Mouse (Mus musculus) embryonic facial prominence, embryonic 14.5 days (tissue): Measurements from ENCODE around the gene Ccdc134. TPM values are rescaled to one million over a fixed set of nuclear protein-coding genes. Genes with fewer than 3 reads are reported as not detected.

Source experiments
- ATAC-seq: fragments of 200-750 bp; cut with Nextera tagmentation; 2 replicates; pipeline ENCODE4 v1.8.0; 2017; ENCODE audit warnings: low read depth, moderate number of reproducible peaks, moderate TSS enrichment
- DNase-seq: peaks from one replicate; pipeline ENCODE4 v3.0.0-alpha.2; 2015; ENCODE audit warnings: low spot score
- H3K27ac ChIP-seq: fragments of 300-500 bp; sonication (generic); replicated peaks from 2 replicates; pipeline ENCODE4 v1.5.1; 2014; ENCODE audit warnings: low read depth, mild to moderate bottlenecking, low read length, moderate library complexity
- H3K27me3 ChIP-seq: fragments of 300-500 bp; sonication (generic); replicated peaks from 2 replicates; pipeline ENCODE4 v1.6.1; 2014; ENCODE audit warnings: low read length; ENCODE audit not compliant: control insufficient read depth, insufficient read depth
- H3K36me3 ChIP-seq: fragments of 300-500 bp; sonication (generic); 2 replicates; pipeline ENCODE4 v1.6.1; 2014; ENCODE audit warnings: low read length, mixed read lengths; ENCODE audit not compliant: control insufficient read depth, insufficient read depth
- H3K4me1 ChIP-seq: fragments of 300-500 bp; sonication (generic); 2 replicates; pipeline ENCODE4 v1.6.1; 2014; ENCODE audit warnings: antibody characterized with exemption, low read length; ENCODE audit not compliant: control insufficient read depth, insufficient read depth
- H3K4me2 ChIP-seq: fragments of 300-500 bp; sonication (generic); 2 replicates; pipeline ENCODE4 v1.6.1; 2014; ENCODE audit warnings: low read depth, mild to moderate bottlenecking, low read length, moderate library complexity, mixed read lengths
- H3K4me3 ChIP-seq: fragments of 300-500 bp; sonication (generic); 2 replicates; pipeline ENCODE4 v1.5.1; 2014; ENCODE audit warnings: low read depth, mild to moderate bottlenecking, low read length
- H3K9ac ChIP-seq: fragments of 300-500 bp; sonication (generic); 2 replicates; pipeline ENCODE4 v1.6.1; 2014; ENCODE audit warnings: low read depth, mild to moderate bottlenecking, low read length, moderate library complexity, mixed read lengths
- H3K9me3 ChIP-seq: fragments of 300-500 bp; sonication (generic); 2 replicates; pipeline ENCODE4 v1.6.1; 2016; ENCODE audit warnings: low read length; ENCODE audit not compliant: control insufficient read depth
- whole genome bisulfite sequencing: fragments of 180-500 bp; shearing (Covaris S2); extraction: QIAGEN DNeasy Blood & Tissue Kit; methylation state at CpG from one replicate; pipeline ENCODE4 v1.1.7; 2014; 5-methylcytosine and 5-hydroxymethylcytosine counted together
- polyA plus RNA-seq: library from polyadenylated mRNA; unstranded; fragments of >200 nt; fragmentation: Nextera tagmentation; extraction: Ambion mirVana; gene quantifications from 2 replicates; pipeline ENCODE4 v1.2.1, GENCODE M21; 2014

Gene Ccdc134
- 29.6 and 30.2 TPM in 2 replicates for polyA plus RNA-seq

DNA sequence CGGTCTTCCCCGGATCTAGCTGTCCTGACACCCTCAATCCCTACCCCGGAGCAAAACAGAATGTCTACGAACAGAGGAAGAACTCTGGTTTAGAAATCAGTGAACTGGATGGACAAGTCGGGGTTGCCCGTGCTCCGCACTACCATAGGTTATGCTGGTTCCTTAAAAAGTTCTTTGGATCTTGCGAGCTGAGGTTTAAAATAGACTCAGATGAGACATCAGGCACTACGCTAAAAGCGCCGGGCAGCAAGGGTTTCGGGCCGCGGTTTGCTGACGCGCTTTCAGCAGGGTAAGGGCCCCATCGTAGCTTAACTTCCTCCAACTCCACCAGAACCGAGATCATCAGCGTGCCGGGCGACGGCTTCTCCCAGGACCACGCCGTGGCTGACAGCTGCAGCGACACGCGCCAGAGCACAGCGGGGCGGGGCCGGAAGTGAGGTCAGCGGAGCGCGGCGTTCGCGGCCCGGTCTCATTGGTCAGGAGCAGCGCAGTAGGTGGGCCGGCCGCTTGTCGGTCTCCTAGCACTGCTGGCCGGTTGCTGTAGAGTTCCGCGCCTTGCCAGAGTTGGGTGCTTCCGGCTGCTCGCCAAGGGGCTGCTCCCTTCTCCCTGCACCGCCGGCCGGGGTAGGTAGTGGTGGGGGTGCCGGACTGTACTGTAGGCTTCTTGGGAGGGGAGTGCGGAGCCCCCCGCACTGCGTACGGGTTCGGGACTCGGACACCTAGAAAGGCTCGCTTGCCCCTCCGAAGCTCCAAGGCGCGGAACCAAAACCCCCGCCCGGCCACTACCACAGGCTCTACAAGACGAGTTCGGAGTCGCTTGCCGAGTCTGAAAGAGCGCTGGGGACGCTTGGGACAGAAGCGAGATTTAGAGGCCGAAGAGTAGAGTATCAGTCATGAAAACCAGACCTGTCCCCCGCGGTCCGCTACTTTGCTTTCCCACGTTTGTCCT, at the start of gene Ccdc134:
Gene Ccdc134 (plus strand): TSS at position 497 of the 949 bp plus-strand sequence.
- peak; percentile 99 for ATAC-seq
- under 1% methylated on average over 63 of the region's 74 CpGs for WGBS
- peak within 1 kb of the TSS; percentile 81 for H3K4me3 ChIP-seq
- peaks cover 13% of the 10 kb centered on the region; the same call in 1 of the 2 replicates for H3K4me1 ChIP-seq
- no peaks in the 10 kb centered on the region for H3K27me3 ChIP-seq
- peak within 1 kb of the TSS; percentile 85 for H3K27ac ChIP-seq
- peak within 1 kb of the TSS; percentile 91 for H3K4me2 ChIP-seq
- peak within 1 kb of the TSS; percentile 83 for H3K9ac ChIP-seq
- 0 out of 2 replicates have a peak, but pooled peaks cover 6% of the 10 kb centered on the region for H3K36me3 ChIP-seq
- no peaks in the 10 kb centered on the region for H3K9me3 ChIP-seq
- peak; percentile 97 for DNase-seq

- no peaks in the 10 kb centered on the region for H3K36me3 ChIP-seq
- ATAC-seq (no peak), DNase-seq (peak; percentile 7)
- H3K4me1 ChIP-seq: no peaks in the 10 kb centered on the region
- no peak overlapping the region for H3K4me3 ChIP-seq
- no peaks in the 10 kb centered on the region for H3K27me3 ChIP-seq
- H3K27ac ChIP-seq: no peak overlapping the region
- no peaks in the 10 kb centered on the region for H3K9me3 ChIP-seq
- H3K4me2 ChIP-seq: no peak overlapping the region
- no peak overlapping the region for H3K9ac ChIP-seq
- 48% methylated on average over 10 of the region's 10 CpGs for WGBS
Observed at GRCm38 (mm10) chr15:82079883-82080282, 47.8 kb upstream of the Ccdc134 start.

DNA sequence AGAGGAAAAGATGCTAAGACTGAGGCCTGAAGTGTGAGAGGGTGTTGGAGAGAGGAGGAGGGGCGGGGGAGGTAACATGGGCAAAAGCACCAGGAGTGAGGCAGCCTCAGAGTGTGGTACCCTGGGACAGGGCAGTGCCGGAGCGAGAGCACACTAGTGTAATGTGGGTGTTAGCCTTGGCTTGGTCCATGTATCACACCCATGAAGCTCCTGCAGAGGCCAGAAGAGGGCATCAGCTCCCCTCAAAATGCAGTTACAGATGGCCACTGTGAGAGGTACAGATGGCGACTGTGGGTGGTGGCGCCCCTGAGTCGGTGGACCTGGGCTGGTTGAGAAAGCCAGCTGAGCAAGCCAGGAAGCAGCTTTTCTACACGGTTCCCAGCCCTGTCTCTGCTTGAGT, 46.6 kb upstream of the Ccdc134 start:
- no peaks in the 10 kb centered on the region for H3K9me3 ChIP-seq
- no peak overlapping the region for H3K27ac ChIP-seq
- ATAC-seq: peak; percentile 72
- no peak overlapping the region for H3K9ac ChIP-seq
- no peaks in the 10 kb centered on the region for H3K27me3 ChIP-seq
- no peaks in the 10 kb centered on the region for H3K36me3 ChIP-seq
- no peak overlapping the region for H3K4me2 ChIP-seq
- no peak overlapping the region for H3K4me3 ChIP-seq
- H3K4me1 ChIP-seq: no peaks in the 10 kb centered on the region
- 45% methylated on average over 5 of the region's 7 CpGs for WGBS
- peak; percentile 13 for DNase-seq

DNA sequence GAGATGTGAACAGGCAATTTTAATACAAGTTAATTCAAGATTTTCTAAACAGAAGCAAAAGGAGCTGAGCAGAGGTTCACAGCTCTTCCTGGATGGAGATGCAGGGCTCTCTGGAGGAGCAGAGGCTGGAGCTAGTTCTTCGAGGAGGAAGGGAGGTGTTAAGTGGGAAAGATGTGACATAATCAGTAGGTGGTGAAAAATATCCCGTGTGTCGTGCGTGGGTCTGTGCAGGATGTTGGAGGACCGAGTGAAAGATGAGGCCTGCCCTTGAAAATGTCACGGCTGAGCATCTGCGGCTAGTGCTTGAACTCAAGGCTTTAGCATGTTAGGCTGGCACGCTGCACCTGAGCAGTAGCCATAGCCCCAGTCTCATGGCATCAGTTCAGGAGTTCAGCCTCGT, 42.1 kb upstream of the Ccdc134 start:
- Histone ChIP-seq H3K4me3 (no peak overlapping the region), H3K36me3 (no peaks in the 10 kb centered on the region), H3K4me2 (no peak overlapping the region), H3K27me3 (no peaks in the 10 kb centered on the region), H3K27ac (no peak overlapping the region), H3K9me3 (no peaks in the 10 kb centered on the region), H3K9ac (no peak overlapping the region), H3K4me1 (no peaks in the 10 kb centered on the region)
- 82% methylated on average over 9 of the region's 9 CpGs for WGBS
- DNase-seq (no peak), ATAC-seq (no peak)

GRCm38 (mm10) chr15:82086131-82086530, 41.6 kb upstream of the Ccdc134 start:
- ATAC-seq: no peak
- Histone ChIP-seq H3K9me3 (no peaks in the 10 kb centered on the region), H3K4me3 (no peak overlapping the region), H3K27me3 (no peaks in the 10 kb centered on the region), H3K9ac (no peak overlapping the region), H3K4me1 (no peaks in the 10 kb centered on the region), H3K36me3 (no peaks in the 10 kb centered on the region), H3K27ac (no peak overlapping the region), H3K4me2 (no peak overlapping the region)
- no peak for DNase-seq
- WGBS: 75% methylated on average over 12 of the region's 12 CpGs

DNA sequence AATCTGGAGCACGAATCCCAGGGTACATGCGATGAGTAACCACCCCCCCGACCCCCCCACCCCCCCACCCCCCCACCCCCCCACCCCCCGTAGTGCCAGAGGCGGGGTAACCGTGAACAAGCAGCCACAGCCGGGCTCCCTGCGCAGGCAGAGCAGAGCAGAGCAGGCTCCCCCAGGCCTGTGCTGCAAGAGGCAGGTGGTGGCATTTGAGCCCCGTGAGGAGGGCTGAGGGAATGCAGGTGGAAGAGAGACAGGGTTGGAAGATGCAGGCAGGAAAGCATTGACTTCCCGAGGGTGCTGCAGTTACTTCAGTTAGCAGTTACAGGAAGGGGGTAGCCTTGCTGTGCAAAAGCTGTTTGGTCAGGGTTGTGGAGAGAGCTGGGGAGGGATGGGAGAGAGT, 40.5 kb upstream of the Ccdc134 start:
- DNase-seq (no peak), ATAC-seq (no peak)
- Histone ChIP-seq H3K4me2 (no peak overlapping the region), H3K9me3 (no peaks in the 10 kb centered on the region), H3K9ac (no peak overlapping the region), H3K27ac (no peak overlapping the region), H3K4me1 (no peaks in the 10 kb centered on the region), H3K4me3 (no peak overlapping the region), H3K36me3 (no peaks in the 10 kb centered on the region), H3K27me3 (no peaks in the 10 kb centered on the region)
- WGBS: 10% methylated on average over 10 of the region's 10 CpGs

DNA sequence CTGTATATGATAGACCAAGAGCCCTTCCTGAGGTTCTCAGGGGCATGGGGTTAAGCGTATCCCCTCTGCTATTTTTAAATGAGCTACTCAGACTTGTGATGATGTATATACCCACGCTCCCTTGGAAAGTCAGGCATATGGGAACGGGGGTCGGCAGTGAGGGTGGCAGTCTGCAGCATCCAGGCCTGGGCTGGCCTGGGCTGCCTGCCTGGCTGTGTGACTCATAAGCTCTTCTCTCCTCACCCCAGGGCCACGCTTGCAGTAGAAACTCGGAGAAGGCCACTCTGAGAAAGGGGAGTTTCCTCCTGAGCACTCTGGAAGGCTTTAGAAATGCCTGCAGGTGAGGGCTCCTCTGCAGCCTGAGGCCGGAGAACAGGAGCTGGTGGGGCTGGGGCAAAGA, 36.7 kb upstream of the Ccdc134 start:
- no peaks in the 10 kb centered on the region for H3K4me1 ChIP-seq
- H3K4me2 ChIP-seq: no peak overlapping the region
- H3K27me3 ChIP-seq: no peaks in the 10 kb centered on the region
- no peak overlapping the region for H3K27ac ChIP-seq
- DNase-seq (no peak), ATAC-seq (no peak)
- H3K36me3 ChIP-seq: no peaks in the 10 kb centered on the region
- no peak overlapping the region for H3K4me3 ChIP-seq
- no peak overlapping the region for H3K9ac ChIP-seq
- 68% methylated on average over 7 of the region's 7 CpGs for WGBS
- no peaks in the 10 kb centered on the region for H3K9me3 ChIP-seq

- Histone ChIP-seq H3K9ac (no peak overlapping the region), H3K4me1 (no peaks in the 10 kb centered on the region), H3K27ac (no peak overlapping the region), H3K9me3 (no peaks in the 10 kb centered on the region), H3K4me3 (no peak overlapping the region), H3K4me2 (no peak overlapping the region), H3K27me3 (no peaks in the 10 kb centered on the region), H3K36me3 (no peaks in the 10 kb centered on the region)
- 23% methylated on average over 8 of the region's 8 CpGs for WGBS
- peak; percentile 6 for DNase-seq
- ATAC-seq: no peak
Observed at GRCm38 (mm10) chr15:82106953-82107555, 20.7 kb upstream of the Ccdc134 start.
